Mouse (Mus musculus) kidney, postnatal 4 days (tissue): ENCODE measurements around the gene Plcl1.
"Not testable (repeated sequence)": the region's sequence is repeated elsewhere in the genome, so short reads cannot be mapped to it uniquely, and the experiment has no call there.

Experiments
- DNase-seq, 2 experiments: peaks; one replicate each; pipeline ENCODE4 v3.0.0; 2021; ENCODE audit warnings: mixed read lengths in 2 of 2

Plcl1 gene

DNA sequence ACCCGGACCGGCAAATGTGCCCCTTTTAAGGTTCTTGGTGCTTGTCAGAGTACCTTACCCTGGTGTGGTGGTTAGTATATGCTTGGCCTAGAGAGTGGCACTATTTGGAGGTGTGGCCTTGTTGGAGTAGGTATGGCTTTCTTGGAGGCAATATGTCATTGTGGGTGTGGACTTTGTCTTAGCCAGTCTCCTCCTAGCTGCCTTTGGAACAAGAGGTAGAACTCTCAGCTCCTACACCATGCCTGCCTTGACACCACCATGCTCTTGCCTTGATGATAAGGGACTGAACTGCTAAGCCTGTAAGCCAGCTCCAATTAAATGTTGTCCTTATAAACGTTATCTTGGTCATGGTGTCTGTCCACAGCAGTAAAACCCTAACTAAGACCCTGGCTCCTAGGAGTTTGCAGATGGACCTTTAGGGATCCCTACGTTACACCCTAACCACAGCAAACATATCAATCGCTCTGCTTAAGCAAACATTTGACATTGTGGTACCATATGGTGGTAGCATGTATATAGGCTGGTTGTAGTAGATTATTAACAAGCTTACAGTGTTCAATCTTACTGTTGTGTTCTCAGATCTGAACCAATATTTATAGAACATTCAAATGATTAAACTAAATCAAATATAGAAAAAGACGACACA lies 39.4 kb downstream of the Plcl1 start:
- no peak for DNase-seq

DNA sequence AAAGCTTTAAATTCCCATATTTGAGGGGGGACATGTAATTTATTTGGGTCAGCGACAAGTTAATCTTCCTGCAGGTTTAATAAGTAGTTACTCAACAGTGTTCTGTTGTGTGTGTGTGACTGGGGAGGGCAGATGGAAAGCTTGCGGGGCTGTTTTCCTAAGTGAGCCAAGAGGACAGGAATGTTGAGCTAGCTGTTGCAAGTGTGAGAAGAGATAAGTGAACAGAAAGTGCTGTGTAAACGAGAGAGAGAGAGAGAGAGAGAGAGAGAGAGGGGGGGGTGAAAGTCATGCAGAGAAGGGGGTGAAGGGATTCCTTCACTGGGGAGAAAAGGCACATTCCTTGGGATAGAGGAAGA lies 39.9 kb downstream of the Plcl1 start:
- no peak for DNase-seq

DNA sequence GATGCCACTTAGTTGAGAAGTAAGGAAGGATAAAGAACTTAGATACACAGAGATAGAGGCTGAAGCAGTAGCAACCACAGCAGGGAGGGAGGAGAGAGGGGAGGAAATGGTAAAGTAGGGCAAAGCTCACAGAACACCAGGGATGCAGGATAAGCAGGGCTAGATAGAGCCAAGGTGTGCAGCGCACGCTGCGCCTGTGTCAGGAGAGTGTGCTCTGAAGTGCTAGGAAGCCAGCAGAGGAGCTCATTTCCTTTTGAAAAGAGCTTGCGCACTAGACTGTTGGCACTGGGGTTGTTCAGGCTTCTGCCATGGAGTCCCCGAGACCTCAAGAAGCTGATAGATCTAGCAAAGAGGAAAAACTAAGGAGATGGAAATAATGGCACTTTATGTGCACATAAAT lies 40.6 kb downstream of the Plcl1 start:
- DNase-seq, result no peak

DNA sequence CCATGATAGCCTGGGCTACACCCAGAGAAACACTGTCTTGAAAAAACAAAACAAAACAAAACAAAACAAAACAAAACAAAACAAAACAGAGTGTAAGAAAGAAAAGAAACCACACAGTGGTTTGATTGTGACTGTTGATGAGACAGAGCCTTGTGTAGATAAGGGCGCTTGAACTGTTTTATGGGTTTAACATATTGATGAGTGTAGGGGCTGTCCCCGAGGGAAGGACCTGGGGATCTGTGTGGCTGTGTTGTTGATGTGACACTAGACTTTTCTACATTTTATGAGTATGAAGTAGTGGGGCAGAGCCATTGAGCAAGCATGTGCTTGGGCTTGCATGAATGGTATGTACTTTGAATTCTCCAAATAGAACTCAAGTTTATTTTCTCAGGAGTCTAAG lies 41.2 kb downstream of the Plcl1 start:
- no peak for DNase-seq

- DNase-seq, result no peak
These were observed 41.9 kb downstream of the Plcl1 start for GRCm38 (mm10) chr1:55447661-55448060.

DNA sequence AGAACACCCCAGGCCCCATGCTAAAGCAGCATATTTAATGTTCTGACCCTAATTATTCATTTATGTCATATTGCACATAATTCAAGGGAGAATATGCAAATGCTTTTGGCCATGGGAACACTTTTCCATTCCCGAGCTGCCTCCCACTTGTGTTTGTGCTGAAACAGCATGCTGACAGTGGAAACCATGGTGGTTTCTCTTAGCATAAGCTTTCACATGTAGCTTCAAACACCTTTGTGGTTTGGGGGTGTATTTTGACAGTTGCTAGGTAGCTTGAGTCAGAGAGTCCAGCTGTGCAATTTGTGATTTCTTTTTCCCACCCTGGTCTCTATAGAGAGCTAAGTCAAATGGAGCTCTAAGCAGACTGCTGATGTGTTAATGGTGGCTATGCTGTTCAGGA lies 42.4 kb downstream of the Plcl1 start:
- no peak for DNase-seq

DNA sequence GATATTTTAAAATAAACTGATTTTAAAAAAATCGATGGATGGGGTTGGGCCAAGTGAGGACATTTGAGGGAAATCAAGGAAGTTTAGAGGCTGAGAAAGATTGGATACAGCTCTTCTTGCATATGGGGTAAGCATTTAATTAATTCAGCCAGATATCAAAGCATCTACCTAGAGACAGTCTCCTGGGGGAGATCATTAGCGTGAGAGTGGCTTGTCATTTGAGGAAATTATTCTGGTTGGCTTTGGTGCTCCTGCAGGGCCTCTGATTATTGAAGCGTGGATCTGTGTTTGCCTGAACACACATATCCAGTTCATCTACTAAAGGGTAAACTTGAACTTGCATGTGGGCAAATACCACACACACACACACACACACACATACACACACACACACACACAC lies 44.1 kb downstream of the Plcl1 start:
- no peak for DNase-seq

- peak in 1 of 2 experiments; percentile 12 for DNase-seq
These were observed 48.4 kb downstream of the Plcl1 start for GRCm38 (mm10) chr1:55454119-55454518.

GRCm38 (mm10) chr1:55462301-55462700 lies 56.6 kb downstream of the Plcl1 start:
- no peak for DNase-seq

DNA sequence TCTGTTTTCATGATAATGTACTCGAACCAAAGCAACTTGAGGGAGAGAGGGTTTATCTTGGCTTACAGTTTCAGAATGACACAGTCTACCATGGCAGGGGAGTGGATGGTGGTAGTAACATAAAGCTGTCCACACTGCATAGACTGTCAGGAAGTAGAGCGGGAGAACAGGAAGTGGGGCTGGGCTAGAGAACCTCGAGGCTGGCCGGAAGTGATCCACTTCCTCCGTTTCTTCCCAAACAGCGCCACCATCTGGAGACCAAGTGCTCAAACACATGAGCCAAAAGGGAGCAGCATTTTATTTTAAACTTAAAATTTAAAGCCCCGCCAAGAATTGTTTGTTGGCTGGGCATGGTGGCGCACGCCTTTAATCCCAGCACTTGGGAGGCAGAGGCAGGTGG lies 68.0 kb downstream of the Plcl1 start:
- DNase-seq, result no peak

- no peak for DNase-seq
These were observed 69.3 kb downstream of the Plcl1 start for GRCm38 (mm10) chr1:55474976-55475375.

- peak in 1 of 2 experiments; percentile 25 for DNase-seq
These were observed 81.7 kb downstream of the Plcl1 start for GRCm38 (mm10) chr1:55487371-55487770.

GRCm38 (mm10) chr1:55488261-55488660 lies 82.5 kb downstream of the Plcl1 start:
- DNase-seq, result no peak

GRCm38 (mm10) chr1:55489355-55489754 lies 83.6 kb downstream of the Plcl1 start:
- DNase-seq, result no peak

GRCm38 (mm10) chr1:55499872-55500271 lies 94.2 kb downstream of the Plcl1 start:
- DNase-seq, result no peak

DNA sequence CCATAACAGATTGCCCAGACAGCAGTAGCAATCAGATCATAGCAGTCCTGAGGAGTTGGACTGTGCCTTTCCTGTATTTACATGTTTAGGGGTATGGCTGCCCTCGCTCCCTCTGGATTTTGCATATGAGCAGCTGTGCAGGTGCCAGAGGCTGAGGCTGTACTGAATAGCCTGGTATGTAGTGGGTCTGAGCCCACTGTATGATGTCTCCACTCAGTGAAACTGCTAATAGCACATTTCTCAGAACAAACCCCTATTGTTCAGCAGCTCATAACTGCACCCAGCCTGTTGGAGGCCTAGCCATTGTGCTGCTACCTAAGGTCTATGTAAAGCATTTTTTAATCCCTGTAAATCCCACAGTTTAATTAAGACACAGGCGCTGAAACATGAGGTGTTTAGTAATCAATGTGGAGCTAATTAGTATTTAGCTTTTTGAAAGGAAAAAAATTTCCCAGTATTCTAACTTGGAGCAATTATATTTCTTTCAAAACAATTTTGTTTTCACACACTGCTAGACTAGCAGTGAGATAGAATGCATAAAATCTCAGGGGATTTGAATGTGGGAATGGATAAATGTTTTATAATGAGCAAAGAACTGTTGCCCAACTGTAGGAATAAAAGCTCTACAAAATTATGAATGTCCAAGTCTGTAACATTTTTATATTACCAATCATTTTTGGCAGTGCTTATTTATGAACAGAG lies 95.4 kb downstream of the Plcl1 start:
- DNase-seq, result no peak

- no peak for DNase-seq
These were observed 100.1 kb downstream of the Plcl1 start for GRCm38 (mm10) chr1:55505811-55506210.

GRCm38 (mm10) chr1:55507061-55507460 lies 101.3 kb downstream of the Plcl1 start:
- no peak for DNase-seq

GRCm38 (mm10) chr1:55509587-55509986 lies 103.9 kb downstream of the Plcl1 start:
- DNase-seq, result no peak

GRCm38 (mm10) chr1:55512165-55512564 lies 106.4 kb downstream of the Plcl1 start:
- no peak for DNase-seq

GRCm38 (mm10) chr1:55512799-55513198 lies 107.1 kb downstream of the Plcl1 start:
- not testable (repeated sequence) for DNase-seq

DNA sequence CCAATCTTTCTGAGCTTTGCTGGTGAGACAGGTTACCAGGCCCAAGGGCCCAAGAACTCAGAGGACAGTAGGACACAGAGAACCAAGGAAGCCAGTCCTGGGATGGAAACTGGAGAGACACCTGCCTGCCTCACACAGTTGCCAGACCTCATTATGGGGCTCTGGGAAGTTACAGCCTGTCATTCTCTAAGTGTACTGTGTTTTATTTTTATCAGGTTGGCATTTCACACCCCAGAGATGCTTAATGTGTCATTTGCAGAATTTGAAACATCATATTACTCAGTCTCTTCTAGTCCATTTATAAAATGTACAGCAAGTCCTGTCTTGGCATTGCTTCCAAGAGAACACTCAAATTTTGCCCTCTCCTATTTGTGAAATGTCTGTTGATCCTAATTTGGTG lies 111.5 kb downstream of the Plcl1 start:
- DNase-seq, result no peak

GRCm38 (mm10) chr1:55523966-55524365 lies 118.2 kb downstream of the Plcl1 start:
- no peak for DNase-seq

GRCm38 (mm10) chr1:55525100-55525499 lies 119.4 kb downstream of the Plcl1 start:
- no peak for DNase-seq

DNA sequence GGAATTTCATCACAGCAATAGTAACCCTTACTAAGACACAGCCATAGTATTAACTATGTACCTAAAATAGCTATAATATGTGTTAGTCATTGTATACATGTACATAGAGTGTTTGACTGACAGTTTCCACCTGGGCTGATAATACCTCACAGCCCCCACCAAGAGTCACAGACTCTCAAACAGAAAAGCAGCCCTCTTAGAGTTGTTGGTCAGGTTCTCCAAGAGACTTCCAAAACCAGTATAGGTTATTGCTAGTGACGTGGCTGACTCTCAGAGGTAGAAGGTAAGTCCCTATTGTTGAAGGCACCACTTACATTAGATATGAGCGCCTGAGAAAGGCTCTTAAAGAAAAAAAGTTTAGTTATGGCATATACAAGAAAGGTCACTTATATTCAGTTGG lies 120.0 kb downstream of the Plcl1 start:
- DNase-seq, result no peak
